Mouse (Mus musculus) spleen, adult 2 months (tissue): Measurements from ENCODE around the gene Myo9b.

Source experiments
- CTCF ChIP-seq: fragments of 200-500 bp; IDR thresholded peaks from 2 replicates; pipeline ENCODE4 v1.5.1; 2011; ENCODE audit warnings: mild to moderate bottlenecking, inconsistent platforms; ENCODE audit not compliant: insufficient read depth, insufficient read length, insufficient replicate concordance; ENCODE audit errors: extremely low read depth
- POLR2A ChIP-seq: fragments of 200-500 bp; IDR thresholded peaks from 2 replicates; pipeline ENCODE4 v1.6.1; 2011; ENCODE audit warnings: low read depth, low read length, inconsistent platforms

DNA sequence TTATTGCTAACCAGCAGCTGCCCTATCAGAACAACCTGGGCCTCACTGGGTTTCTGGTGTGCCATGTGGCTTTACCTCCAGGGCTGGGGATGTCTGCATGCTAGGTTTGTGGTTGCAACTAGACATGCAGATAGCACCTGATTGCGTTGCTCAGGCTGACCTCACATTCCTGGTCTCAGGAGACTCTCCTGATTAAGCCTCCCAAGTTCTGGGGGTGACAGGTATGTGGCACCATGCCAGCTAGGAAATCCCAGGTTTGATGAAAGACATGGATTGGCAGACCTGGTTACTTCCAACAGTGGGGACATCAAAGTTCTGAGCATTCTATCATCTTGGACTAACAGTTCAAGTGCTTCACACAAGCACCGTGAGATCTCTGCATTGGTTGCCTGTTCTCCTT, 4.8 kb upstream of the Myo9b start:
- TF ChIP-seq CTCF = no peak
- TF ChIP-seq POLR2A = no peak
